Mouse (Mus musculus): ENCODE results near the gene Rbx1. TPM values are rescaled to one million over a fixed set of nuclear protein-coding genes. Genes with fewer than 3 reads are reported as not detected.

Gene Rbx1
- polyA plus RNA-seq, 1 experiment, result 18.6 TPM

DNA sequence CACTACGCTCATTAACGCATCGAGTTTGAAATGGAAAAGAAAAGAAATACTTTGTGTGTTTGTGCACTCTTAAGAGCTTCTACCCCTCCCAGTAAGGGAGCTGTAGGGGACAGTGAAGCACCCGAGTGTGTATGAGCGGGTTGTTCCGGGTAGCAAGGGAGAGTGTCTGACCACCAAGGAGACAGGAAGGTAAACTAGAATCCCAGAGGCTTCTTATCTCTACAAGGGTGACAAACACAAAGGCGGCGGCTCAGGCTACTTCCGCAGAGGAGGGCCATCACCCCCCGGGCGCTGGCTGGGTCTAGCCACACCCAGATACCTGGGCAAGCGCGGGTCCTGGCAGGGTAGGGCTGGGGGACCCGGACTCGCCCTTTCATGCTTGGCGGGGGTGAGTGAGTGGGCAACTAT lies 56.7 kb downstream of the Rbx1 start:
- TF ChIP-seq GATA1 (IDR thresholded peaks at IDR 0.05; ENCODE audit: low read length), result no peak

DNA sequence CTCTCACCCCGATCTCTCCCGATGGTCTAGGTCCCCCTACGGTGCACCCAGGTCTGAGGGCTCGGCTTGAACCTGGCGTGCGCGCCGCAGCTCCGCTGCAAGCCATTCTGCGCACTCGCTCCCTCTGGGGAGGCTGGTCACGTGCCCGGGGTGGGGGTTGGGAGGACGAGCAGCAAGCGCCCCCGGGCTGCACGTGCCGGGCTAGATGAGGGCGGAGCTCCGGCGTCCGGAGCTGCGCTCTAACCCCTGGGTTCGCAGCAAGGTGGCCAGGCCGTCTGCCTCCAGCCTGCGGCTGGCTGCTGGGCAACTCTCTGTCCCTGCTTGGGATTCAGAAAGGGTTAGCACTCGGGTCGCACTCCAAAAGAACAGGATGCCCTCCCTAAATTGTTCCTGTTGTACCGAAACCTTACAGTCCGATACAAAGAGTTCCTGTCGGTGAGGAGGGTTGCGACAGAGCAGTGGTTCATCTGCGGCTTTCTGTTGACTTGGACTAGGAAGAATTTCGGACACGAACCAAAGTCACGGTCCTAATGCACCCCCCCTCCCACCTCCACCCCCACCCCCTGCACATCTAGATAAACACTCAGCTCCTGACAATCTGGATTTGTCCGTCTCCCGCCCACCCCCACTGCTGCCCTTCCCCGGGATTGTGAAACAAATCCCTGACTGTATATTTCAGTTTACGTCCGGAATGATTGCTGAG lies 57.2 kb downstream of the Rbx1 start:
- TF ChIP-seq GATA1 (IDR thresholded peaks at IDR 0.05; ENCODE audit: low read length), result no peak

DNA sequence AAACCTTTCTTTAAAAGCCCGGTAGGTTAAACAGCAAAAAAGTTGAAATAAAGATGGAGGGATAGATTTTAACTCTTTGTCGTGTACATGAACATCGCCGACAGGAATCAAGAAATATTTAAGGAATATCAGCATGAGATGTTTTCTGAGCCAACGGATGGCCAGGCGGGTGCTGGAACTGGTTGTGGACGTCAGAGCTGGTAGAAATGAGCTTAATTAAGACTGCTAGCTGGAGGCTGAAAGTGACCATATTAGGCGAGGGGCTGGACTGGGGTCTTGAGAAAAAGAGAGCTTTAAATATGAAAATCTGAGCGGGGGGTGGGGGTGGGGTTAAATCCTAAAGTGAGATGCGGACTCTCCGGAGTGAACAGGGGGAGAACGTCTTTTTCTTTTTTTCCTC lies 57.8 kb downstream of the Rbx1 start:
- no peak for TF ChIP-seq GATA1 (IDR thresholded peaks at IDR 0.05; ENCODE audit: low read length)

Other genes with a start within 250 kb of the Rbx1 start
- gene Mchr1, start 230.8 kb upstream of the Rbx1 start, polyA plus RNA-seq (2012), result not detected in 2 replicates
- gene Slc25a17, start 105.5 kb upstream of the Rbx1 start, polyA plus RNA-seq (2012), result 1.1 and 1.7 TPM in 2 replicates
- 387 and 432 TPM in 2 replicates for gene St13, start 66.2 kb upstream of the Rbx1 start, polyA plus RNA-seq (2012)
- 0.75 and 1.2 TPM in 2 replicates for gene Xpnpep3, start 66.2 kb upstream of the Rbx1 start, polyA plus RNA-seq (2012)
- gene Dnajb7, start 58.0 kb upstream of the Rbx1 start, polyA plus RNA-seq (2012), result not detected in 2 replicates
- gene Ep300, start 119.1 kb downstream of the Rbx1 start, polyA plus RNA-seq (2012), result 26.2 and 28.9 TPM in 2 replicates
- 14.9 and 23.6 TPM in 2 replicates for gene L3mbtl2, start 197.6 kb downstream of the Rbx1 start, polyA plus RNA-seq (2012)
- gene Chadl, start 231.0 kb downstream of the Rbx1 start, polyA plus RNA-seq (2012), result 0.06 TPM in 1 of 2 replicates, not detected in the other

Measured in G1E-ER4 (cell line).